Mouse (Mus musculus) common myeloid progenitor, adult 5-6 weeks (primary cell): ENCODE results near the gene Lhfpl5. TPM values are rescaled to one million over a fixed set of nuclear protein-coding genes. Genes with fewer than 3 reads are reported as not detected.

Experiments used
- ATAC-seq: replicated peaks from 2 replicates; pipeline ENCODE4 v1.8.0; 2016; ENCODE audit warnings: low read depth, mild to moderate bottlenecking, moderate TSS enrichment, inconsistent platforms; ENCODE audit not compliant: poor library complexity, severe bottlenecking
- total RNA-seq: library from RNA; stranded (forward); fragments of 200-1000, 187-1606 nt; gene quantifications from 2 replicates; pipeline ENCODE4 v1.2.3, GENCODE M21; 2017

The Lhfpl5 gene
- total RNA-seq, 1 experiment from 2014 or later = not detected

- ATAC-seq = peak; percentile 75
Measured at GRCm38 (mm10) chr17:28622300-28622759, 46.9 kb downstream of the Lhfpl5 start, which contains the start of gene Srpk1. TSS of gene Srpk1 (minus strand) at chr17:28622709.

GRCm38 (mm10) chr17:28624841-28625240 is 49.4 kb downstream of the Lhfpl5 start:
- ATAC-seq = no peak

DNA sequence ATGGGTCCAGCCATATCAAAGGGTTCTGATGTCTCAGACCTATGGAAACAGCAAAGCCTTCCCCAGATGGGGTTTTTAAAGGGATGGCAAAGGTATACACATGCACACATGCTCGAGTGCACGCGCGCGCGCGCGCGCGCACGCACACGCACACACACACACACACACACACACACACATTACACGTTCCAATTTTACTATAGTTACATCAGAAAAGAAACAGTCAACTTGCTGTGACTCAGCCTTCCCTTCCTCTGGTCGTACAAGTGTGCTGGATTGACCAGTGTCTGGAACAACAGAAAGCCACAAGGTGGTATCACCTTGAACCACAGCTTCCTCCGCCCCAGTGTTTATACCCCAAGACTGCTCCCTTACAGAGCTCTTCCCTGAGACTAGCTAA is 49.9 kb downstream of the Lhfpl5 start:
- ATAC-seq = peak; percentile 39

GRCm38 (mm10) chr17:28626937-28627336 is 51.5 kb downstream of the Lhfpl5 start:
- no peak for ATAC-seq

DNA sequence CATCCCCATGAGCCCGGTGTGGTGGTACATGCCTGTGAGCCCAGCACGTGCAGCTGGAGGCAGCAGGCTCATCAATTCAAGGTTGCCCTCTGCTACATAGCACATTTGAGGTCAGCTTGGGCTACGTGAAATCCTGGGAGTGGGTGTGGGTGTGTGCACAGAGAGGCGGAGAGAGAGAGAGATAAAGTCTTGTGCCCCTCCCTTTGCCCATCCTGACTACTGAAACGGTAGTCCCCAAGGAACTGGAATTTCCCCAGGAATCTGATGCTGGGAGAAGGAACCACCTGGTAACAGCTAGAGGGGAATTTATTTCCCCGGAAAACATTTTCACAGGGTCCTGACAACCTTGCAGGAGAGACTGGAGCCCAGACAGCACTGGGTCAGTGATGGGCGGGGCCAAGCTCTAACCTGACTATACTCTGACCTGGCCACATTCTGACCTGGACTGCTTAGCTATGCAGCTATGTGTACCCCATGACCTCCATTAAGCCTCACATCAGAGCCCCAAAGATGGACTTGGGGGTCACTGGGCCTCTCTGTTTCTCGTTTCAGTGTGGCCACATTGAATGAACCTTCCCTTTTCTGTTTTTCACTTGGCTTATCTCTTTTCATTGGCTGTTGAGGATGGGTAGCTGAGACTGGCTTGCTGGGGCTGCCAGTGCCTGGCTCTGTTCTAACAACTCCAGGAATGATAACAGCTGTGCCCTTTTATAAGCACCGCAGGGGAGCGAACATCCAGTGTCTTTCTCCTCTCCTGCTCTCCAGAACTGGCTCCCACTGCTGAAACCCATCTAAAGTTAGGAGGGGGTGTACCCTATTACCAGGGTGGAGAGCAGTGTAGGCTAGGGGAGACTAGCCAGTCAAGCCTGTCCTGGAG is 53.0 kb downstream of the Lhfpl5 start:
- no peak for ATAC-seq

DNA sequence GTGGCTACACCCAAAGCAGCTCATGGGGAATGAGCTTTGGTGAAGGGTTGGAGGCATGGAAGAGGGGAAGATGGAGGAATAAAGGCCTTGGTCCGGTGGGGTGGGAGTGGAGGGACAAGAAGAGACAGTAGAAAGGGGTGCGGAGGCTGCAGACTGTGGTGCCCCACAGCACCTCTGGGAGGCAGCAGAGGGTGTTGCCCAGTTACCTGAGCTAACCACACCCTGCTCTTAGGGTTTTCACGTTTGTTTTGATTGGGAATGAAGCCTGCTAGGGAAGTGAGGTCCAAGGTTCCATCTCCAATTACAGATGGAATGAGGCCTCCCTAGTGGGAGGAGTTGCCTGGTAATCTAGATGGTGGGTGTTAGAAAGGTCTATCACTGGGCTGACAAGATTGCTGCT is 53.7 kb downstream of the Lhfpl5 start:
- no peak for ATAC-seq

Other genes starting within 250 kb of the Lhfpl5 start
- gene Rpl10a, start 247.2 kb upstream of the Lhfpl5 start, total RNA-seq = 1,140 and 1,191 TPM in 2 replicates
- not detected in 2 replicates for gene Tead3, start 224.8 kb upstream of the Lhfpl5 start, total RNA-seq
- not detected in 2 replicates for gene Tulp1, start 210.4 kb upstream of the Lhfpl5 start, total RNA-seq
- 35.0 and 49.6 TPM in 2 replicates for gene Fkbp5, start 58.1 kb upstream of the Lhfpl5 start, total RNA-seq
- not detected in 2 replicates for gene Armc12, start 44.8 kb upstream of the Lhfpl5 start, total RNA-seq
- gene Clpsl2, start 26.2 kb upstream of the Lhfpl5 start, total RNA-seq = not detected in 2 replicates
- gene Clps, start 14.9 kb upstream of the Lhfpl5 start, total RNA-seq = not detected in 2 replicates
- 126 and 167 TPM in 2 replicates for gene Srpk1, start 47.1 kb downstream of the Lhfpl5 start, total RNA-seq
- 1.1 TPM in 1 of 2 replicates, not detected in the other for gene Slc26a8, start 114.6 kb downstream of the Lhfpl5 start, total RNA-seq
- gene Mapk14, start 115.7 kb downstream of the Lhfpl5 start, total RNA-seq = 81.4 and 94.2 TPM in 2 replicates
- 3.4 TPM in 1 of 2 replicates, not detected in the other for gene AC170998.1, start 150.4 kb downstream of the Lhfpl5 start, total RNA-seq
- gene Mapk13, start 193.7 kb downstream of the Lhfpl5 start, total RNA-seq = 0.73 TPM in 1 of 2 replicates, not detected in the other
- gene Brpf3, start 225.4 kb downstream of the Lhfpl5 start, total RNA-seq = 8.6 and 9.7 TPM in 2 replicates